ENCODE assay signal across 12 mouse cellular contexts in the genomic region with DNA sequence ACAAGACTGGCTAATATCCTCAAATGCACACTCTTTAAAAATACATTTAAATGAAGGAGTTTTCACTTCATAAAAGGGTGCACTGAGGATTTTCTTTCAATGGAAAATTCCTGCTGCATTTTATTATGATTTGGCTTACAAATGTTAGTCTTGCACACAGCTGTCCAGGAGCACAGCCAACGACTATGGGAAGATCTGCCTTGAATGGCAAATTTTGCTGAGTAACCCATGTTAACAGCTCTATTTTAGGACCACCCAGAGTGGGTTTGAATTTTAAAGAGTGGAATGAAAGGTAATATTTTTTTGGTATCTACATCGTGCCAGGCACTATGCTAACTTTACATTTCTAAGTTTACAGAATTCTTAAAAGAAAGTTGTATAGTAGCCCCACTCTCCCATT.
"Had no signal": no experiment of that assay in that cellular context is flagged by ENCODE, and none has a peak within 500 bp of the region (broad histone marks: within the 10 kb centered on the region; RNA-seq: fewer than 3 reads in every experiment).

No protein-coding gene starts in this region.

- DNase-seq: kidney, adult 8-10 months; kidney, postnatal 14 days; layer of hippocampus, adult 9-11 months; liver, postnatal 0 days; lung, embryonic 14.5 days; right cerebral cortex, adult 18-20 months; right cerebral cortex, postnatal 25 days; spleen, adult 18-20 months; thymus, adult 18-20 months; thymus, postnatal 36 days had no signal

- ATAC-seq: liver, postnatal 0 days; lung, postnatal 0 days; midbrain, embryonic 15.5 days had no signal
